Mouse (Mus musculus): ENCODE measurements around the gene Ptpre. TPM values are rescaled to one million over a fixed set of nuclear protein-coding genes. Genes with fewer than 3 reads are reported as not detected.

Gene Ptpre
- total and polyA plus RNA-seq, 3 experiments, result 2.3 to 6.9 (median 3.7) TPM

DNA sequence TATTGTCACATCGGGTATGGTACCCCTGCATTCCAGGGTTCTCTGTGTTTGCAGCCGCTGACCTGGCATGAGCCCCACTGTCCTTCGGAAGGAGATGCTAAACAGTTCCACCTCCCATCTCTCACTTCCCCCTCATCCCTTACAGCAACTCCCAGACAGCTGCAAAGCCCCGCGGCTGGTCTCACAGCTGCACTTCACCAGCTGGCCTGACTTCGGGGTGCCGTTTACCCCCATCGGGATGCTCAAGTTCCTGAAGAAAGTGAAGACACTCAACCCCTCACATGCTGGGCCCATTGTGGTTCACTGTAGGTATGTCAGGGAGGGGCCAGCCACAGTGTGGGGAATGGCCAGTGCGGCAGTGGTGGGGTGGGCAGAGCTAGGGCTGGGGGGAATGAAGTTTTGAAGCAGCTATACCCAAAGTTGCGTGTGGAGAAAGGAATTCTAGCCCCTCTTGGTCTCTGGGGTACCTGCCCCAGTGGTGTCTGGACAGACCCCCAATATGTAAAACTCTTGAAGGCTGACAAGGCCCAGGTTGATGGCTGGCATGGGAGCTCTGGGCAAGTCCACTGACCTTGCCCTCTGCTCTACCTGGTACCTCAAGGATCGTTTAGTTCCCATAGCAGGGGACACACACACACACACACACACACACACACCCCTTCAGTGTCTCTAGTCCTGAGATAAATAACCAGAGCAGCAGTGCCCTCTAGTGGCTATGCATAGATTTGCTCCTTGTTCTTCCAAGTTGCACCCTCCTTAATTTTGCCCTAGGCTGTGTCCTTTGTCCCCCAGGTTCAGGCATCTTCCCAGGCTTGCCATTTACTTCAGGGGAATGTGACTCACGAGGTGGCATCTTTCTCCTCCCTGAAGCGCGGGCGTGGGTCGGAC is 131.8 kb downstream of the Ptpre start:
- Histone ChIP-seq H3K36me3 (replicated peaks in 1 of 2; ENCODE audit: control insufficient read depth in 1 of 2, insufficient read depth in 1 of 2, low read length in 1 of 2) (peaks cover 8 to 48% of the 10 kb centered on the region in 2 experiments), H3K4me1 (ENCODE audit: control insufficient read depth in 1 of 2, insufficient read depth in 2 of 2) (peaks cover 4 to 29% of the 10 kb centered on the region in 2 experiments; a peak in 3 of 4 replicates), H3K27ac (ENCODE audit: insufficient read depth, low read depth) (no peak overlapping the region), H3K9ac (ENCODE audit: insufficient read depth, low read depth) (no peak overlapping the region), H3K27me3 (replicated peaks) (no peaks in the 10 kb centered on the region), H3K4me2 (ENCODE audit: insufficient read depth, low read depth, poor library complexity, severe bottlenecking) (no peak overlapping the region), H3K9me3 (replicated peaks; ENCODE audit: low read length) (no peaks in the 10 kb centered on the region), H3K4me3 (replicated peaks in 1 of 3; ENCODE audit: low read depth in 2 of 3, low read length in 2 of 3, poor library complexity in 1 of 3) (no peak overlapping the region), H3K79me2 (replicated peaks; ENCODE audit: control insufficient read depth, extremely low read depth, insufficient read depth, poor library complexity, severe bottlenecking) (no peaks in the 10 kb centered on the region)
- in situ Hi-C loops (cut with MboI; ENCODE audit: low pct_ligation_motif_present, low pct_unique_long_range_greater_than_20kb, low sequenced_read_pairs) (loop anchor here (10.0 kb wide), 1 partner anchor 174 kb away; no protein-coding TSS in a partner anchor), dilution Hi-C loops (cut with MboI; ENCODE audit: extremely low pct_ligation_motif_present, extremely low pct_unique_long_range_greater_than_20kb, low sequenced_read_pairs) (no loop called here)
- DNase-seq (ENCODE audit: extremely low read depth), result peak; percentile 75
- TF ChIP-seq IRF4 (IDR thresholded peaks at IDR 0.05; ENCODE audit: low read depth, low read length), result peak; percentile 22; the same call in 1 of the 2 replicates
- peak; percentile 21; the same call in 1 of the 2 replicates for TF ChIP-seq NELFE (IDR thresholded peaks at IDR 0.05; ENCODE audit: low read depth, low read length)
- TF ChIP-seq SMC3 (IDR thresholded peaks at IDR 0.05; ENCODE audit: low read depth, low read length), result peak; percentile 71
- TF ChIP-seq MYC (IDR thresholded peaks at IDR 0.05; ENCODE audit: low read depth, low read length), result no peak
- TF ChIP-seq ELF1 (IDR thresholded peaks at IDR 0.05; ENCODE audit: low read depth, low read length), result peak; percentile 10; the same call in 1 of the 2 replicates
- TF ChIP-seq UBTF (IDR thresholded peaks at IDR 0.05; ENCODE audit: low read depth, low read length), result no peak
- no peak for TF ChIP-seq MAX (IDR thresholded peaks at IDR 0.05; ENCODE audit: low read length)
- TF ChIP-seq CTCF (conservative IDR thresholded peaks at IDR 0.05 in 1 of 2, IDR thresholded peaks at IDR 0.05 in 1 of 2; ENCODE audit: low read depth in 2 of 2, low read length in 2 of 2), result peak; percentile 71 to 90
- TF ChIP-seq HCFC1 (IDR thresholded peaks at IDR 0.05; ENCODE audit: low read depth, low read length), result no peak
- no peak for TF ChIP-seq MAZ (IDR thresholded peaks at IDR 0.05; ENCODE audit: low read depth, low read length)
- TF ChIP-seq ETS1 (conservative IDR thresholded peaks at IDR 0.05; ENCODE audit: low read depth, low read length), result 0 out of 2 replicates have a peak, but pooled peaks have one; percentile 11
- peak; percentile 85 for TF ChIP-seq RAD21 (IDR thresholded peaks at IDR 0.05; ENCODE audit: low read depth, low read length)
- peak; percentile 38; the same call in 1 of the 2 replicates for TF ChIP-seq EP300 (IDR thresholded peaks at IDR 0.05; ENCODE audit: low read length)
- peak; percentile 72; the same call in 1 of the 2 replicates for TF ChIP-seq TCF12 (IDR thresholded peaks at IDR 0.05; ENCODE audit: low read depth, low read length)

DNA sequence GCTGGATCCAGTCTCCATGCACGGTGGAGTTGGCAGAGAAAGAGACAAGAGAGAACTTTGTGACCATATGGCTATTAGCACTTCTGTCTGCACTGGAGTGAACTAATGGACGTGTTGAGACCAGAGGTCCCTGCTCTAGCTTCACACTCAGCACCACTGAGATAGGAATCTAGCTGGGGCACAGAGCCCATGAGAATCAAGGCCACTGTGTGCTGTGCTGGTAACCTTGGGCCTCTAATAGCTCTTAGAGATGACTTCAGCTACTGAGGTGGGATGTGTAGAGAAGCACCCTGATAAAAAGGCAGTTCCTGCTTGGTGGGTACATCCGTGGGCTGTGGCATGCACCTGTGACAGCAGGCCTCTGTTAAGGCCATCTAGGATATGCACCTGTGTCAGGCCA is 136.3 kb downstream of the Ptpre start:
- Histone ChIP-seq H3K9ac (ENCODE audit: insufficient read depth, low read depth) (no peak overlapping the region), H3K79me2 (replicated peaks; ENCODE audit: control insufficient read depth, extremely low read depth, insufficient read depth, poor library complexity, severe bottlenecking) (no peaks in the 10 kb centered on the region), H3K9me3 (replicated peaks; ENCODE audit: low read length) (no peaks in the 10 kb centered on the region), H3K4me1 (ENCODE audit: control insufficient read depth in 1 of 2, insufficient read depth in 2 of 2) (peaks cover 4 to 16% of the 10 kb centered on the region in 2 experiments; a peak in 3 of 4 replicates), H3K27ac (ENCODE audit: insufficient read depth, low read depth) (no peak overlapping the region), H3K4me2 (ENCODE audit: insufficient read depth, low read depth, poor library complexity, severe bottlenecking) (no peak overlapping the region), H3K4me3 (replicated peaks in 1 of 3; ENCODE audit: low read depth in 2 of 3, low read length in 2 of 3, poor library complexity in 1 of 3) (no peak overlapping the region), H3K27me3 (replicated peaks) (no peaks in the 10 kb centered on the region), H3K36me3 (replicated peaks in 1 of 2; ENCODE audit: control insufficient read depth in 1 of 2, insufficient read depth in 1 of 2, low read length in 1 of 2) (peaks cover 8 to 34% of the 10 kb centered on the region in 2 experiments)
- dilution Hi-C loops (cut with MboI; ENCODE audit: extremely low pct_ligation_motif_present, extremely low pct_unique_long_range_greater_than_20kb, low sequenced_read_pairs), result no loop called here
- DNase-seq (ENCODE audit: extremely low read depth), result no peak
- TF ChIP-seq JUN (IDR thresholded peaks at IDR 0.05; ENCODE audit: insufficient read depth, low read depth, low read length) (no peak), ZMIZ1 (IDR thresholded peaks at IDR 0.05; ENCODE audit: low read depth, low read length) (no peak)
- in situ Hi-C loops (cut with MboI; ENCODE audit: low pct_ligation_motif_present, low pct_unique_long_range_greater_than_20kb, low sequenced_read_pairs), result no loop called here
